Mouse (Mus musculus): ENCODE measurements around the gene Rxrg. TPM values are rescaled to one million over a fixed set of nuclear protein-coding genes. Genes with fewer than 3 reads are reported as not detected.

Gene Rxrg
- polyA plus RNA-seq (2015; fragmentation: Nextera tagmentation; extraction: Ambion mirVana): 4.6 and 5.4 TPM in 2 replicates

GRCm38 (mm10) chr1:167598255-167599081, at the start of gene Rxrg:
Rxrg (plus strand) TSS chr1:167598384.
- peaks cover 53% of the 10 kb centered on the region for H3K27me3 ChIP-seq
- peak within 1 kb of the TSS; percentile 16; the same call in 1 of the 2 replicates for H3K27ac ChIP-seq
- ATAC-seq (ENCODE audit: insufficient number of reproducible peaks, insufficient read depth, low FRiP score, low TSS enrichment, low read depth): 0 out of 2 replicates have a peak, but pooled peaks have one; percentile 32
- no peaks in the 10 kb centered on the region for H3K9me3 ChIP-seq
- H3K9ac ChIP-seq: peak within 1 kb of the TSS; percentile 65
- H3K4me3 ChIP-seq: peak within 1 kb of the TSS; percentile 46
- no peaks in the 10 kb centered on the region for H3K36me3 ChIP-seq
- peak within 1 kb of the TSS; percentile 81 for H3K4me2 ChIP-seq
- peaks cover 16% of the 10 kb centered on the region for H3K4me1 ChIP-seq
- WGBS: under 1% methylated on average over 38 of the region's 40 CpGs

- WGBS: 16% methylated on average over 6 of the region's 6 CpGs
- no peak for ATAC-seq (ENCODE audit: insufficient number of reproducible peaks, insufficient read depth, low FRiP score, low TSS enrichment, low read depth)
- H3K4me1 ChIP-seq: peaks cover 23% of the 10 kb centered on the region
- no peak overlapping the region for H3K27ac ChIP-seq
- H3K27me3 ChIP-seq: 0 out of 2 replicates have a peak, but pooled peaks cover 5% of the 10 kb centered on the region
- H3K4me2 ChIP-seq: no peak overlapping the region
- no peak overlapping the region for H3K9ac ChIP-seq
- no peak overlapping the region for H3K4me3 ChIP-seq
- H3K9me3 ChIP-seq: no peaks in the 10 kb centered on the region
- H3K36me3 ChIP-seq: no peaks in the 10 kb centered on the region
These were observed 48.9 kb upstream of the Rxrg start for GRCm38 (mm10) chr1:167549324-167549723.

GRCm38 (mm10) chr1:167551601-167552000, 46.6 kb upstream of the Rxrg start:
- Histone ChIP-seq H3K36me3 (no peaks in the 10 kb centered on the region), H3K9ac (no peak overlapping the region), H3K4me1 (peaks cover 25% of the 10 kb centered on the region), H3K4me2 (peak overlapping the region; percentile 34), H3K27ac (no peak overlapping the region), H3K27me3 (no peaks in the 10 kb centered on the region), H3K4me3 (no peak overlapping the region), H3K9me3 (no peaks in the 10 kb centered on the region)
- 5% methylated on average over 5 of the region's 5 CpGs for WGBS
- ATAC-seq (ENCODE audit: insufficient number of reproducible peaks, insufficient read depth, low FRiP score, low TSS enrichment, low read depth): 0 out of 2 replicates have a peak, but pooled peaks have one; percentile 22

GRCm38 (mm10) chr1:167553959-167554526, 44.1 kb upstream of the Rxrg start:
- H3K27me3 ChIP-seq: no peaks in the 10 kb centered on the region
- no peaks in the 10 kb centered on the region for H3K9me3 ChIP-seq
- H3K9ac ChIP-seq: no peak overlapping the region
- ATAC-seq (ENCODE audit: insufficient number of reproducible peaks, insufficient read depth, low FRiP score, low TSS enrichment, low read depth): no peak
- no peak overlapping the region for H3K27ac ChIP-seq
- 49% methylated on average over 6 of the region's 6 CpGs for WGBS
- H3K4me1 ChIP-seq: peaks cover 25% of the 10 kb centered on the region
- H3K4me2 ChIP-seq: no peak overlapping the region
- no peak overlapping the region for H3K4me3 ChIP-seq
- no peaks in the 10 kb centered on the region for H3K36me3 ChIP-seq

GRCm38 (mm10) chr1:167566571-167566970, 31.6 kb upstream of the Rxrg start:
- H3K4me1 ChIP-seq: no peaks in the 10 kb centered on the region
- 61% methylated on average over 2 of the region's 2 CpGs for WGBS
- no peak overlapping the region for H3K9ac ChIP-seq
- H3K27ac ChIP-seq: no peak overlapping the region
- H3K4me2 ChIP-seq: no peak overlapping the region
- no peaks in the 10 kb centered on the region for H3K36me3 ChIP-seq
- H3K9me3 ChIP-seq: no peaks in the 10 kb centered on the region
- ATAC-seq (ENCODE audit: insufficient number of reproducible peaks, insufficient read depth, low FRiP score, low TSS enrichment, low read depth): no peak
- H3K4me3 ChIP-seq: no peak overlapping the region
- no peaks in the 10 kb centered on the region for H3K27me3 ChIP-seq

- no peak overlapping the region for H3K27ac ChIP-seq
- no peaks in the 10 kb centered on the region for H3K36me3 ChIP-seq
These were observed 19.1 kb upstream of the Rxrg start for GRCm38 (mm10) chr1:167579131-167579530.

GRCm38 (mm10) chr1:167583195-167583594, 15.0 kb upstream of the Rxrg start:
- H3K9me3 ChIP-seq: no peaks in the 10 kb centered on the region
- 66% methylated on average over 6 of the region's 6 CpGs for WGBS
- no peaks in the 10 kb centered on the region for H3K36me3 ChIP-seq
- H3K4me2 ChIP-seq: no peak overlapping the region
- H3K27ac ChIP-seq: no peak overlapping the region
- H3K9ac ChIP-seq: no peak overlapping the region
- no peaks in the 10 kb centered on the region; the same call in 1 of the 2 replicates for H3K4me1 ChIP-seq
- no peak overlapping the region for H3K4me3 ChIP-seq
- no peak for ATAC-seq (ENCODE audit: insufficient number of reproducible peaks, insufficient read depth, low FRiP score, low TSS enrichment, low read depth)
- no peaks in the 10 kb centered on the region for H3K27me3 ChIP-seq

More at GRCm38 (mm10) chr1:167579131-167579530, 19.1 kb upstream of the Rxrg start:
- H3K4me2 ChIP-seq: no peak overlapping the region
- no peaks in the 10 kb centered on the region for H3K27me3 ChIP-seq
- no peak overlapping the region for H3K4me3 ChIP-seq
- no peaks in the 10 kb centered on the region for H3K9me3 ChIP-seq
- no peak overlapping the region for H3K9ac ChIP-seq
- H3K4me1 ChIP-seq: no peaks in the 10 kb centered on the region
- 78% methylated on average over 3 of the region's 3 CpGs for whole genome bisulfite sequencing
- no peak for ATAC-seq (ENCODE audit: insufficient number of reproducible peaks, insufficient read depth, low FRiP score, low TSS enrichment, low read depth)

GRCm38 (mm10) chr1:167583888-167584287, 14.3 kb upstream of the Rxrg start:
- Histone ChIP-seq H3K36me3 (no peaks in the 10 kb centered on the region), H3K4me1 (peaks cover 3% of the 10 kb centered on the region; the same call in 1 of the 2 replicates), H3K27me3 (no peaks in the 10 kb centered on the region), H3K27ac (no peak overlapping the region), H3K4me2 (no peak overlapping the region), H3K9me3 (no peaks in the 10 kb centered on the region), H3K4me3 (no peak overlapping the region), H3K9ac (no peak overlapping the region)
- WGBS: 76% methylated on average over 12 of the region's 12 CpGs
- no peak for ATAC-seq (ENCODE audit: insufficient number of reproducible peaks, insufficient read depth, low FRiP score, low TSS enrichment, low read depth)

- Histone ChIP-seq H3K9ac (no peak overlapping the region), H3K9me3 (no peaks in the 10 kb centered on the region), H3K4me3 (no peak overlapping the region), H3K27ac (no peak overlapping the region), H3K4me2 (no peak overlapping the region), H3K36me3 (no peaks in the 10 kb centered on the region), H3K4me1 (peaks cover 6% of the 10 kb centered on the region; the same call in 1 of the 2 replicates), H3K27me3 (no peaks in the 10 kb centered on the region)
- 74% methylated on average over 16 of the region's 16 CpGs for WGBS
- ATAC-seq (ENCODE audit: insufficient number of reproducible peaks, insufficient read depth, low FRiP score, low TSS enrichment, low read depth): no peak
These were observed 9.2 kb upstream of the Rxrg start for GRCm38 (mm10) chr1:167588747-167589558.

GRCm38 (mm10) chr1:167592175-167592574, 6.0 kb upstream of the Rxrg start:
- no peak overlapping the region for H3K27ac ChIP-seq
- 84% methylated on average over 8 of the region's 8 CpGs for WGBS
- no peak overlapping the region for H3K4me2 ChIP-seq
- peaks cover 6% of the 10 kb centered on the region; the same call in 1 of the 2 replicates for H3K4me1 ChIP-seq
- H3K9ac ChIP-seq: no peak overlapping the region
- H3K4me3 ChIP-seq: no peak overlapping the region
- H3K36me3 ChIP-seq: no peaks in the 10 kb centered on the region
- peaks cover 9% of the 10 kb centered on the region for H3K27me3 ChIP-seq
- no peak for ATAC-seq (ENCODE audit: insufficient number of reproducible peaks, insufficient read depth, low FRiP score, low TSS enrichment, low read depth)
- no peaks in the 10 kb centered on the region for H3K9me3 ChIP-seq

GRCm38 (mm10) chr1:167599211-167599735, 1.1 kb downstream of the Rxrg start:
- Histone ChIP-seq H3K9ac (peak overlapping the region; percentile 33; the same call in 1 of the 2 replicates), H3K36me3 (no peaks in the 10 kb centered on the region), H3K27me3 (peaks cover 53% of the 10 kb centered on the region), H3K27ac (no peak overlapping the region; the same call in 1 of the 2 replicates), H3K4me1 (peaks cover 16% of the 10 kb centered on the region), H3K4me3 (peak overlapping the region; percentile 46; the same call in 1 of the 2 replicates), H3K4me2 (peak overlapping the region; percentile 81), H3K9me3 (no peaks in the 10 kb centered on the region)
- 11% methylated on average over 7 of the region's 7 CpGs for WGBS
- no peak for ATAC-seq (ENCODE audit: insufficient number of reproducible peaks, insufficient read depth, low FRiP score, low TSS enrichment, low read depth)
